Mouse (Mus musculus) heart, postnatal 0 days (tissue): Measurements from ENCODE around the gene Gm12666. TPM values are rescaled to one million over a fixed set of nuclear protein-coding genes. Genes with fewer than 3 reads are reported as not detected.
"Not testable (repeated sequence)": the region's sequence is repeated elsewhere in the genome, so short reads cannot be mapped to it uniquely, and the experiment has no call there.

Source experiments
- ATAC-seq: fragments of 200-750 bp; cut with Nextera tagmentation; 2 replicates; pipeline ENCODE4 v1.8.0; 2017; ENCODE audit warnings: low read depth, moderate number of reproducible peaks, moderate library complexity; ENCODE audit not compliant: insufficient read depth
- DNase-seq: peaks from one replicate; pipeline ENCODE4 v3.0.0-alpha.2; 2016; ENCODE audit warnings: low spot score
- H3K27ac ChIP-seq: fragments of 300-500 bp; sonication (generic); 2 replicates; pipeline ENCODE4 v1.5.1; 2014; ENCODE audit warnings: low read depth, mild to moderate bottlenecking
- H3K27me3 ChIP-seq: fragments of 300-500 bp; sonication (generic); 2 replicates; pipeline ENCODE4 v1.6.1; 2014; ENCODE audit warnings: low read length, mixed read lengths; ENCODE audit not compliant: control insufficient read depth, insufficient read depth
- H3K36me3 ChIP-seq: fragments of 300-500 bp; sonication (generic); replicated peaks from 2 replicates; pipeline ENCODE4 v1.6.1; 2014; ENCODE audit warnings: low read length, mixed read lengths; ENCODE audit not compliant: control insufficient read depth, insufficient read depth
- H3K4me1 ChIP-seq: fragments of 300-500 bp; sonication (generic); 2 replicates; pipeline ENCODE4 v1.6.1; 2014; ENCODE audit warnings: antibody characterized with exemption; ENCODE audit not compliant: control insufficient read depth, insufficient read depth
- H3K4me2 ChIP-seq: fragments of 300-500 bp; sonication (generic); 2 replicates; pipeline ENCODE4 v1.6.1; 2014; ENCODE audit warnings: low read depth, mild to moderate bottlenecking, low read length, moderate library complexity
- H3K4me3 ChIP-seq: fragments of 300-500 bp; sonication (generic); 2 replicates; pipeline ENCODE4 v1.5.1; 2014; ENCODE audit warnings: low read depth, low read length
- H3K9ac ChIP-seq: fragments of 300-500 bp; sonication (generic); replicated peaks from 2 replicates; pipeline ENCODE4 v1.6.1; 2014; ENCODE audit warnings: low read depth, low read length, mixed read lengths
- H3K9me3 ChIP-seq: fragments of 300-500 bp; sonication (generic); replicated peaks from 2 replicates; pipeline ENCODE4 v1.6.1; 2016; ENCODE audit warnings: low read length; ENCODE audit not compliant: control insufficient read depth
- CTCF ChIP-seq: IDR thresholded peaks from 2 replicates; pipeline ENCODE4 v1.5.1; 2016; ENCODE audit warnings: antibody characterized with exemption, control low read depth, low read depth
- EP300 ChIP-seq: IDR thresholded peaks from 2 replicates; pipeline ENCODE4 v1.6.1; 2016; ENCODE audit warnings: antibody characterized with exemption, low read depth
- WGBS: fragments of 180-500 bp; shearing (Covaris S2); extraction: QIAGEN DNeasy Blood & Tissue Kit; methylation state at CpG from one replicate; pipeline ENCODE4 v1.1.7; 2014; 5-methylcytosine and 5-hydroxymethylcytosine counted together
- polyA plus RNA-seq: library from polyadenylated mRNA; unstranded; fragments of >200 nt; fragmentation: Nextera tagmentation; extraction: Ambion mirVana; gene quantifications from 2 replicates; pipeline ENCODE4 v1.2.1, GENCODE M21; 2015
- total RNA-seq: library from RNA; depleted of rRNA; stranded (reverse); fragments of >200 nt; gene quantifications from 2 replicates; pipeline ENCODE4 v1.2.3, GENCODE M21; 2014; ENCODE audit warnings: low replicate concordance; rRNA removed

Gene Gm12666
- total RNA-seq: not detected in 2 replicates
- not detected in 2 replicates for polyA plus RNA-seq

- not testable (repeated sequence) for H3K9ac ChIP-seq, H3K4me2 ChIP-seq, H3K27ac ChIP-seq, H3K27me3 ChIP-seq, H3K36me3 ChIP-seq, H3K4me1 ChIP-seq, H3K9me3 ChIP-seq, ATAC-seq, DNase-seq, H3K4me3 ChIP-seq
- 61% methylated on average over 1 of the region's 1 CpGs for WGBS
Measured at GRCm38 (mm10) chr4:92191649-92192048, at the start of gene Gm12666. Gene Gm12666 (minus strand): TSS chr4:92191749.

GRCm38 (mm10) chr4:92226326-92226725, 34.8 kb upstream of the Gm12666 start:
- H3K27me3 ChIP-seq: no peaks in the 10 kb centered on the region
- no peak overlapping the region for H3K4me3 ChIP-seq
- H3K36me3 ChIP-seq: no peaks in the 10 kb centered on the region
- no peak for TF ChIP-seq EP300
- TF ChIP-seq CTCF: no peak
- H3K4me2 ChIP-seq: no peak overlapping the region
- H3K27ac ChIP-seq: no peak overlapping the region
- DNase-seq (no peak), ATAC-seq (no peak)
- H3K9me3 ChIP-seq: no peaks in the 10 kb centered on the region
- no peak overlapping the region for H3K9ac ChIP-seq
- H3K4me1 ChIP-seq: no peaks in the 10 kb centered on the region
- 80% methylated on average over 2 of the region's 2 CpGs for WGBS

DNA sequence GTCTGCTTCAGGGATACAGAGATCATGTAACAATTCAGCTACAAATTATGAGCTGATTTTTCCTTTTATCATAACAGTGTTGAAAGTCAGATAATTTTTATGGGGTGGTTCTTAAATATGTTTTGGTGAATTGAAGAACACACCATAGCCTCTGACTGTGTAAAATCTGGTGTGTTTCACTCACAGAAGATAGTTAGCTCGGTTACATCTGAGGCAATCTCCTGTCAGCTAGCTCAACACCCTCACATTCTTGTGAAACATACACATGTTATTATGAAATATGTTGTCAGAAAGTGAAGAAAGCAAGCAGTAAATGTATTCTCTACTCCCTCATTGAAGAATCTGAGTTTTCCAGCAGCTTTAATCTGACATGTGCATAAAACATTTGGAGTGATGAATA, 24.7 kb upstream of the Gm12666 start:
- Histone ChIP-seq H3K36me3 (no peaks in the 10 kb centered on the region), H3K9me3 (0 out of 2 replicates have a peak, but pooled peaks cover 4% of the 10 kb centered on the region), H3K9ac (no peak overlapping the region), H3K27ac (no peak overlapping the region), H3K27me3 (no peaks in the 10 kb centered on the region), H3K4me1 (no peaks in the 10 kb centered on the region), H3K4me2 (no peak overlapping the region), H3K4me3 (no peak overlapping the region)
- 56% methylated on average over 1 of the region's 1 CpGs for WGBS
- ATAC-seq (no peak), DNase-seq (no peak)
- TF ChIP-seq EP300 (no peak), CTCF (no peak)

DNA sequence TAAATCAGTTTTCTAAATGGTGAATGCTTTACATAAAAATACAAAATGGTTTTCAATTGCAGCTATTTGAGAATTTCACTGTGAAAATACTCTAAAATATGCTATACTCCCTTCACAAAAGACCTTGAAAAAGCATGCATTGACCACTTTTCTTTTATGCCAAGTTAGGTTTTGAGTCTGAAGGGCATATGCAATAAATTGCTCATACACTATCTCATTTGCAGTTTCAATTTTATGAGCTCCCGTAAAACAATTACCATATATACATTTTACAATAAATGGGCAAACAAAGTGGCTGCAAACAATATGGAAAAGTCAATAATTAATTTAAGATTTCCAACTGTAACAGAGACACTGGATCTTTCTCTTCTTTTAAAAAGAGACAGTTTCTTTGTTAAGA, 38.9 kb downstream of the Gm12666 start:
- H3K4me2 ChIP-seq: no peak overlapping the region
- 80% methylated on average over 1 of the region's 1 CpGs for WGBS
- no peak for ATAC-seq

GRCm38 (mm10) chr4:92147134-92147533, 44.4 kb downstream of the Gm12666 start, which contains the start of gene Izumo3:
Gene Izumo3 (minus strand): TSS chr4:92147234.
- Histone ChIP-seq H3K27me3 (no peaks in the 10 kb centered on the region), H3K4me3 (no peak within 1 kb of the TSS), H3K27ac (no peak within 1 kb of the TSS), H3K4me2 (no peak within 1 kb of the TSS), H3K36me3 (no peaks in the 10 kb centered on the region), H3K9me3 (no peaks in the 10 kb centered on the region), H3K9ac (no peak within 1 kb of the TSS), H3K4me1 (no peaks in the 10 kb centered on the region)
- no peak for ATAC-seq
- DNase-seq: no peak
- TF ChIP-seq CTCF (no peak), EP300 (no peak)

More for the DNA sequence above, 38.9 kb downstream of the Gm12666 start:
- H3K4me1 ChIP-seq: no peaks in the 10 kb centered on the region
- H3K36me3 ChIP-seq: no peaks in the 10 kb centered on the region
- no peaks in the 10 kb centered on the region for H3K27me3 ChIP-seq
- H3K4me3 ChIP-seq: no peak overlapping the region
- H3K9ac ChIP-seq: no peak overlapping the region
- H3K9me3 ChIP-seq: no peaks in the 10 kb centered on the region
- no peak overlapping the region for H3K27ac ChIP-seq
- TF ChIP-seq EP300 (no peak), CTCF (no peak)
- DNase-seq: no peak

Other genes with a start within 250 kb of the Gm12666 start
- gene Izumo3, start 44.5 kb downstream of the Gm12666 start, total RNA-seq: not detected in 2 replicates
- gene Izumo3, start 44.5 kb downstream of the Gm12666 start, polyA plus RNA-seq: not detected in 2 replicates